Mouse (Mus musculus): Measurements from ENCODE around the gene Gapt.

DNA sequence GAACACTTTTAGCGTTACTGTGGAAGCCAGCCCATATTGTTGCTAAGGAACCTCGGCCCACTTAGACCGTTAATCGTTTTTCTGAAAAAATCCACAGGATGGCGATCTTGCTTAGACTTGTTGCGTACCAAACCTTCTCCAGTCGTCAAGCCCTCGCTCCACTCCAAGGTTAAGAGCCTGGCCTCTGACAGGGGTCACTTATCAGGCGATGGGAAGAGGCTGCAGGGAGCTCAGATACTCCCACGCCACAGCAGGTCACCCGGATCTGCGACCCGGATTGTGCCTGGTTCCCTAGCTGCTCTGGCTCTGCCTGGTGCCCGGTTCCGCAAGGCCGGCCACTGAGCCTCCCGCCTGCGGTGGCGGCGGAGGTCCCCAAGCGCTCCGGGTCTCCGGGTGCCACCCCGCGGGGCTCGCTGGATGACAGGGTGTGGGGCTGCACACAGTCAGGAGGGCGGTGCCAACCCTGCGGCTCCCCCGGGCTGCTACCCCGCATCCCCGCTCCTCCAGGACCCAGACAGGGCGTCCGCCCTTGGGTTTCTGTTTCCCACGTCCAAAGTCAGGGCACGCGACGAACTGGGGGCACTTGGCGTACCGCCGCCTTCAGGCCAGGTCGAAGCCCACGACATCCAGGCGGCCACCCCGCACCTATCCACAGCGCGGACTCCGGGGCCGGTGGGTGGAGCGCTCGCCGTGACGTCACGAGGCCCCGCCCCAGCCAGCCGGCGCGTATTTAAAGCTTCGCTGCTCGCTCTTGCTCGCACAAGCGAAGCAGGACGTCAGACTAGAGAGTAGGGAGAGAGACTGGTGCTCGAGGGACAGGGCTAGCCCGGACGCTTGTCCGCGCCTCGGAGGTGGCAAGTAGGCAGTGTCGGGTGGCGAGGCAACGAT is 37.5 kb upstream of the Gapt start, which contains the start of gene Plk2:
- TF ChIP-seq CTCF (conservative IDR thresholded peaks at IDR 0.05; ENCODE audit: low read length) (0 out of 2 replicates have a peak, but pooled peaks have one; percentile 5), NANOG (IDR thresholded peaks at IDR 0.05; ENCODE audit: borderline replicate concordance, low read length) (no peak), POU5F1 (IDR thresholded peaks at IDR 0.05; ENCODE audit: borderline replicate concordance, low read length) (no peak)

Data from E14TG2a.4 (cell line).